Mouse (Mus musculus) limb, embryonic 13.5 days (tissue): Measurements from ENCODE around the gene Ascc1. TPM values are rescaled to one million over a fixed set of nuclear protein-coding genes. Genes with fewer than 3 reads are reported as not detected.
A peak's percentile ranks its signal among the peaks of the same experiment; 100 is the strongest.

ENCODE experiments used
- ATAC-seq: fragments of 200-750 bp; cut with Nextera tagmentation; 2 replicates; pipeline ENCODE4 v1.8.0; 2017; ENCODE audit warnings: low read depth, moderate number of reproducible peaks, moderate TSS enrichment; ENCODE audit not compliant: low FRiP score
- H3K27ac ChIP-seq: fragments of 300-500 bp; sonication (generic); 2 replicates; pipeline ENCODE4 v1.5.1; 2015; ENCODE audit warnings: inconsistent platforms, mild to moderate bottlenecking, moderate library complexity
- H3K27me3 ChIP-seq: fragments of 300-500 bp; sonication (generic); 2 replicates; pipeline ENCODE4 v1.6.1; 2015; ENCODE audit warnings: mild to moderate bottlenecking, inconsistent platforms
- H3K36me3 ChIP-seq: fragments of 300-500 bp; sonication (generic); 2 replicates; pipeline ENCODE4 v1.6.1; 2015; ENCODE audit warnings: inconsistent platforms, mild to moderate bottlenecking, moderate library complexity
- H3K4me1 ChIP-seq: fragments of 300-500 bp; sonication (generic); 2 replicates; pipeline ENCODE4 v1.6.1; 2015; ENCODE audit warnings: inconsistent platforms
- H3K4me2 ChIP-seq: fragments of 300-500 bp; sonication (generic); replicated peaks from 2 replicates; pipeline ENCODE4 v1.6.1; 2015; ENCODE audit warnings: inconsistent platforms, mild to moderate bottlenecking, moderate library complexity
- H3K4me3 ChIP-seq: fragments of 300-500 bp; sonication (generic); 2 replicates; pipeline ENCODE4 v1.5.1; 2015; ENCODE audit warnings: moderate library complexity, mild to moderate bottlenecking, inconsistent platforms
- H3K9ac ChIP-seq: fragments of 300-500 bp; sonication (generic); 2 replicates; pipeline ENCODE4 v1.6.1; 2015; ENCODE audit warnings: mild to moderate bottlenecking, inconsistent platforms
- H3K9me3 ChIP-seq: fragments of 300-500 bp; sonication (generic); 2 replicates; pipeline ENCODE4 v1.6.1; 2016; ENCODE audit warnings: inconsistent platforms
- WGBS: fragments of 180-500 bp; shearing (Covaris S2); methylation state at CpG from one replicate; pipeline ENCODE4 v1.1.7; 2015; 5-methylcytosine and 5-hydroxymethylcytosine counted together
- polyA plus RNA-seq: library from polyadenylated mRNA; unstranded; fragments of >200 nt; fragmentation: Nextera tagmentation; extraction: Ambion mirVana; gene quantifications from 2 replicates; pipeline ENCODE4 v1.2.1, GENCODE M21; 2015

Gene Ascc1
- polyA plus RNA-seq = 44.9 and 46.0 TPM in 2 replicates

DNA sequence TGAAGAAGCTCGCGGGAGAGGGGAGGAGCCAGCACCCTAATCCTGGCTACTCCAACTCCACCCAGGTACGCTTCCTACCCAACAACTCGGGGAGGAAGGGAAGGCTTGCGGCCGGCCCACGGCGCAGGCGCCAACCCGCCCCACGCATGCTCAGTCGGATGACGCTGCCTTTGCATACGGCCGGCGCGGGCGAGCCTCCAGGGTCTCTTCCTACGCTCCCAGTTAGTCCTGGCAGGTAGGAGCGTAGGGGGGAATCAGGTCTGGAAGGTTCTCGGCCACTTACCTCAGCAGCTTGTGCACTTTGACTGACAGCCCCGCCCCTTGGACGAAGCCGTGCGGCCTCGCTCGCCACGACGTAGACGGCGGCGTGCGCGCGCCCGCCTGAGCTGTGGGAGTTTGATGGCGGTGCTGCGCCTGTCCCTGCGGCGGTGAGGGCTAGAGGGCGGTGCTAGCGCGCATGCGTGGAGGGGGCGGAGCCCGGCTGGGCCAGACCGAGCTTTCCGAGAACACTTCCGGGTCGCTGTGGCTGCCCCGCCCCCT is at the start of gene Ascc1, which contains the start of gene Anapc16:
TSS of gene Ascc1 (plus strand) at position 133 of the 540 bp plus-strand sequence.
TSS of gene Anapc16 (minus strand) at position 463 of the 540 bp plus-strand sequence.
- WGBS = under 1% methylated on average over 51 of the region's 51 CpGs
- Histone ChIP-seq H3K36me3 (peaks cover 16% of the 10 kb centered on the region), H3K9me3 (no peaks in the 10 kb centered on the region), H3K27me3 (no peaks in the 10 kb centered on the region), H3K9ac (peak within 1 kb of the TSS; percentile 81), H3K4me3 (peak within 1 kb of the TSS; percentile 68), H3K4me2 (peak within 1 kb of the TSS; percentile 85), H3K27ac (peak within 1 kb of the TSS; percentile 98), H3K4me1 (peaks cover 29% of the 10 kb centered on the region)
- peak; percentile 97 for ATAC-seq

DNA sequence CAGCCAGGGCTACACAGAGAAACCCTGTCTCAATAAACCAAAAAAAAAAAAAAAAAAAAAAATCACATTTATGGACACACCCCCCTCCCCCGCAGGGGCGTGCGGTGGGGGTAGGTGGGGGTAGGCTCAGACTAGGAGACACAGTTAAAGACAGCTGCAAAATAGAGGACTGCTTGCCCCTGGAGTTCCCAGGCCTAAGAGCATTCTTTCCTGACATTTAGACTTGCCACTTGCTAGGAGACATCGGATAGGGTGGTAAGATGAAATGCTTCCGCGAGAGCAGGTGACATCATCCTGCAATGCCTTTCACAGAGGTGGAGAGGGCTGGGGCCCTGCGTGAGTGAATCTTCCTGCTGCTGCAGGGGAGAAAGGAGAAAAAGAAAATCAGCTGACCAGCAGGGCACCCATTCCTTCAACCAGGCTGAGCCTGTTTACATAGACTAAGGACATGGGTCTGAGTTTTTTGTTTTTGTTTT is 49.0 kb upstream of the Ascc1 start:
- no peak for ATAC-seq
- WGBS = 47% methylated on average over 7 of the region's 7 CpGs
- peaks cover 51% of the 10 kb centered on the region for H3K4me1 ChIP-seq
- no peak overlapping the region for H3K4me3 ChIP-seq
- H3K4me2 ChIP-seq = no peak overlapping the region
- peaks cover 15% of the 10 kb centered on the region for H3K36me3 ChIP-seq
- no peak overlapping the region for H3K27ac ChIP-seq
- no peak overlapping the region for H3K9ac ChIP-seq
- no peaks in the 10 kb centered on the region for H3K9me3 ChIP-seq
- H3K27me3 ChIP-seq = no peaks in the 10 kb centered on the region

DNA sequence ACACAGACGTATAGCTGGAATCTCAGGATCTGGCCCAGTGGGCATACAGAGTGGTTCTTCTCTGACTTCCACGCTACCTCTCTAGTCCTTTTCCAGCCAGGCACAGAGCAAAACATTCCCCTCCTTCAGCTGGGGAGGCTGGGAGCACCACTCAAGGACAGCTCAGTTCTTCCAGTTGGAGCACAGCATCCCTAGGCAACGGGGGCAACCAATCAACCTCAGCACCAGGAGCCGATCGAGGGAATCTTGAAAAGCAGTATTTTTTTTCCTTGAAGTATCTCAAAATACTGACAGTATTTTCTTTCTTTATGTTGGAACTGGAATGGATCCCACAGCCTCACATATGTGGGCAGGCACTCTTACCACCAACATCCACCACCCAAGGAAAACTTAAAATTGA is 45.9 kb upstream of the Ascc1 start:
- ATAC-seq = no peak
- no peaks in the 10 kb centered on the region for H3K36me3 ChIP-seq
- 62% methylated on average over 5 of the region's 5 CpGs for WGBS
- H3K9me3 ChIP-seq = no peaks in the 10 kb centered on the region
- H3K4me2 ChIP-seq = no peak overlapping the region
- peaks cover 36% of the 10 kb centered on the region for H3K4me1 ChIP-seq
- H3K9ac ChIP-seq = no peak overlapping the region
- no peak overlapping the region for H3K27ac ChIP-seq
- no peak overlapping the region for H3K4me3 ChIP-seq
- no peaks in the 10 kb centered on the region for H3K27me3 ChIP-seq

DNA sequence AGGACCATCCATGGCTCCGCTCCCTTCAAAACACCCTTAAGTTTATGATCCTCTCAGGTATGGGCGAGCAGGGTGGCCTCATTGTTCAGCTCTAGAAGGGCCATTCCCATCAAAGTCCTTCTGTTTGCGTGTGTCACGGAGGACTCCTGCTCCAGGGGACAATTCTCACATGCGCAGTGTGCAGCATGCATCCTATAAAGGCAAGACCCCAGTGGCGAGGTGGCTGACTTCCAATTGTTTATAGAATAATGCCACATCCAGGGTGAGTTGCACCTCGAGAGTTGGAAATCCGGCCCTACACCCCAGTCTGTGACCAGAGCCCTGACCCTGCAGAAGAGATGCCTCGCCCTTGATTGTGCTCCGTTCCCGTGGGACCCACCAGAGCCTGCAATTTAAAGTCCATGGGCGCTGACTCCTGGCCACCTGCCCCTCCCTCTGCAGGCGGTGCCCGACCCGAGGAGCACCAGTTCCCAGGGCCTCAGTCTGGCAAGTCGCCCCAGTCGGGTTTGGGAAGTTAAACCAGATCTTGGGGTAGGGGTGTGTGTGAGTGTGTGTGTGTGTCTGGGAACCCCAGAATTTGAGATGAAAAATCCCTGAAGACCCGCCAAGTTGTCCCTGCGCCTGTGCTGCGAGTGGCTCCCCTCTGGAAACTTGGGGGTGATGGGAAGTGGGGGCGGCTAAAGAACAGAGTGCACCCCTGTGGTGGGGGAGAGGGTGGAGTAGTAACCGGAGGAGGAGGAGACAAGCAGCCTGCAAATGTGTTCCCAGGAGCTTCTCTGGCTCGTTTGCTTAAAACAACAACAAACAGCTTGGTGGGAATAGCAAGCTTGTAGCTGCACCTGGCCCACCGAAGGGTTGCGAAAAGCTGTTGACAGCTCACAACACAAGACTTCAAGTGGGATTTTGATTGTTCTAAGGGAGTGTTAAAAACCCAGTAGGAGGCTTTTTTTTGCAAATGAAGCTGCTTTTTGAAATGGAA is 45.1 kb upstream of the Ascc1 start:
- ATAC-seq = no peak
- Histone ChIP-seq H3K4me2 (peak overlapping the region; percentile 54), H3K27ac (peak overlapping the region; percentile 28; the same call in 1 of the 2 replicates), H3K4me1 (peaks cover 36% of the 10 kb centered on the region), H3K27me3 (no peaks in the 10 kb centered on the region), H3K36me3 (no peaks in the 10 kb centered on the region), H3K9ac (peak overlapping the region; percentile 48; the same call in 1 of the 2 replicates), H3K4me3 (peak overlapping the region; percentile 15; the same call in 1 of the 2 replicates), H3K9me3 (no peaks in the 10 kb centered on the region)
- WGBS = 17% methylated on average over 25 of the region's 25 CpGs

DNA sequence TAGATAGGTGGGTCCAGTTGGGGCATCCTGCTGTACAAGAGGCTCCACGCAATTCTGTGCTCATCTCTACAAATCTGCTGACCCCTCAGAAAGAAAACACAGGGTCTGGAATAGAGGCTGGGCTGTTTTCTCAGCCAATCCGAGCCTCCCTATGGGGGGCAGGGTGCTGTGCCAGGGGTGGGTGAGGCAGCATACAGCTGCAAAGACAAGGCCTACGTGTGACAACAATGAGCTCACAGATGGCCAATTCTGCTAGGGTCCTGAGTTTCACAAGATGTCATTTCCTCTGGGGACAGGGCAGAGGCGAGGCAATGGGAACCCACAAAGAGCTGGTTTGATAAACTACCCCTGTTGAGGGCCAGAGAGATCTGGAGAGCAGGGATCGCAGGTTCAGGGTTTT is 44.1 kb upstream of the Ascc1 start:
- Histone ChIP-seq H3K4me2 (no peak overlapping the region), H3K9ac (no peak overlapping the region), H3K4me3 (no peak overlapping the region), H3K27me3 (no peaks in the 10 kb centered on the region), H3K27ac (no peak overlapping the region; the same call in 1 of the 2 replicates), H3K36me3 (no peaks in the 10 kb centered on the region), H3K4me1 (peaks cover 31% of the 10 kb centered on the region), H3K9me3 (no peaks in the 10 kb centered on the region)
- no peak for ATAC-seq
- 47% methylated on average over 5 of the region's 5 CpGs for WGBS

DNA sequence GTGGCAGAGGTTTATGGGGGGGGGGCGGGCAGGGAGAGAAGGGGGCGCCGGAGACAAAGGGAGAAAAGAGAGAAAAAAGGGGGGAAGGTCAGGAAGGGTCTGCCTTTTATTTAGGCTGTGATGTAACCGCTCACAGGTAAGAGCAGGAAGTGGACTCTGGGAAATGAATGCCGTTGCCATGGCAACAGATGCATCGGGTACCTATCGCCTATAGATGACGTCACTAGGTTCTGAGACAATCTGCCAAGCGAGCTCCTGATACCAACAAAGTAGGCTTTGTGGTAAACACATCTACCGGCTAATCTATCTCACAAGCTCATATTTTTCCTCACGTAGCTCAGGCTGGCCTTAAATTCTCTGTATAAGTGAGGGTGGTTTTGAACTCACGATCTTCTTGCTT is 43.1 kb upstream of the Ascc1 start:
- no peak overlapping the region for H3K4me2 ChIP-seq
- H3K27ac ChIP-seq = no peak overlapping the region
- H3K27me3 ChIP-seq = no peaks in the 10 kb centered on the region
- no peaks in the 10 kb centered on the region for H3K9me3 ChIP-seq
- H3K9ac ChIP-seq = no peak overlapping the region
- 76% methylated on average over 12 of the region's 12 CpGs for WGBS
- H3K36me3 ChIP-seq = no peaks in the 10 kb centered on the region
- H3K4me1 ChIP-seq = peaks cover 41% of the 10 kb centered on the region
- no peak overlapping the region for H3K4me3 ChIP-seq
- ATAC-seq = no peak

DNA sequence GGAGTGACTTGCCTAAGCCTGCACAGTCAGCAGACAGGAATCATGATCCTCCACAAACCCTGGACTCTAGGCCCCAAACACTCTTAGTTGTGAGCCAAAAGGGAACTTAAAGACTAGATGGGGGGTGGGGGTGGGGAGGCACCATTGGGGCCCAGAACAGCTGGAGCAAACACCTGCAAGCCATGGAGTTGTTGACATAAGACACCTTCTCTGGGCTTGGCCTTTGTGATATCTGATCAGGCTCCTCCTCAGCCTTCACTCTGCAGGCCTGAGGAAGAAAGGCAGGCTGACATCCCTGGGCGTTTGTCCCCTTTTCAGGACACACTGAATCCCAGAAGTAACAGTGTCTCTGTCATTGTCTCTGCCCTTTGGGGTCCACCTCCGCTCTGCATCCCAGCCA is 39.0 kb upstream of the Ascc1 start:
- Histone ChIP-seq H3K9me3 (no peaks in the 10 kb centered on the region), H3K4me1 (peaks cover 49% of the 10 kb centered on the region), H3K4me3 (no peak overlapping the region), H3K36me3 (no peaks in the 10 kb centered on the region), H3K4me2 (no peak overlapping the region), H3K27me3 (no peaks in the 10 kb centered on the region), H3K9ac (no peak overlapping the region), H3K27ac (peak overlapping the region; percentile 99)
- 64% methylated on average over 2 of the region's 2 CpGs for WGBS
- no peak for ATAC-seq

DNA sequence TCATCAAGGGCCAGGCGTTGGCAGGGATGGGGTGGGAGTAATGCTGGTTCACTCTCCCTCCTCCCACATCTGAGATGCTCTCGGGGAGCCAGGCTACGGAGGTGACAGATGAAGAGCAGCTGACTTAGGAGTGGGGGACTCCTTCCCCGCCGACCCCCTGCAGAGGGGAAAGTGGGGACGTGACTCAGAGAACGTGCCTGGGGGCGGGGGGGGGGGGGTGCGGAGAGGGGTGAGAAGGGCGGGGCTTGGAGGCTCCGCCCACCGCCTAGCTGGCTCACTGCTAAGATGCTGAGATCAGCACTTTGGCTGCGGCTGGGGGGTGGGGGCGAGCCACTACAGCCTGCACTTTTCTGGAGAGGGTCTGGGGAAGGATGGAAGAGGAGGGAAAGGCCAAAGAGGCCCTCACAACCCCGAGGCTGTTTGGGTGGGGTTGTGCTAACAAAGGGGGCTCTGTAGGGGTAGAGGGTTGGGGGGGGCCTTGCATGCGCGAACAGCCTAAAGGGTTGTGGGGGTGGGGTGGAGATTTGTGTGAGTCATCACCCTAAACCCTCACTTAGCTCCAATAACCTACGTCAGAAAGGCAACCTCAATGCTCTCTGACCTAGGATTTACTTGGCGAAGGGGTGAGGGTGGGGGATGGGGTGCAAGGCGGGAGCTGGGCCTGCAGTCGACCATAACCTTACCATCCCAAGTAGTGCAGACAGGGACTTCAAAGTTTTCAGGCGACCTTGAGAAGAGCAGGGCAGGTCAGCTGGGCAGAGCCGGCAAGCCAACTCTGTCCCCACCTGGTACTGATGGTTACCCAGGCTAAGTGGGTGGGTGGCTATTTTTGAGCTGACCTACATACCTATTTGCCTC is 37.9 kb upstream of the Ascc1 start:
- ATAC-seq = peak; percentile 82

DNA sequence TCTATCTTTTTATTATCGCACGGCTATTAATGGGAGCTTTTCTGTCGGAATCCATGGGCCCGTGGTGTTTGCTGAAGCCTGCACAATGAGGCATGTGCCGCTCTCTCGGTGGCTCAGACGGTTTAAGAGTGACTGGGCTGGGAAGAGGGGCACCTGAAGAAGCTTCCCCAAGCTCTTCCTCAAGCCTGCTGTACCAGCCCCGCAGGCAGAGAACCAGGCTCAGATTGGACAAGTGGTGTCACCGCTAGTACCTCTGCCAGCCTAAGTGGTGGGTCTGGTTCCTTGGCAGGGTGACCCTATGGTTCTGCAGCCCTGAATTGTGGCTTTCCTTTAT is 37.3 kb upstream of the Ascc1 start:
- Histone ChIP-seq H3K36me3 (no peaks in the 10 kb centered on the region), H3K4me3 (peak overlapping the region; percentile 8; the same call in 1 of the 2 replicates), H3K4me2 (peak overlapping the region; percentile 53), H3K4me1 (peaks cover 55% of the 10 kb centered on the region), H3K27ac (peak overlapping the region; percentile 99), H3K9me3 (no peaks in the 10 kb centered on the region), H3K27me3 (no peaks in the 10 kb centered on the region), H3K9ac (peak overlapping the region; percentile 39)
- ATAC-seq = peak; percentile 4; the same call in 1 of the 2 replicates
- WGBS = 24% methylated on average over 9 of the region's 9 CpGs

More for the DNA sequence above, 37.9 kb upstream of the Ascc1 start:
- H3K9me3 ChIP-seq = no peaks in the 10 kb centered on the region
- H3K4me3 ChIP-seq = peak overlapping the region; percentile 8
- H3K4me2 ChIP-seq = peak overlapping the region; percentile 53
- H3K36me3 ChIP-seq = no peaks in the 10 kb centered on the region
- peak overlapping the region; percentile 99 for H3K27ac ChIP-seq
- H3K9ac ChIP-seq = peak overlapping the region; percentile 39
- H3K4me1 ChIP-seq = peaks cover 49% of the 10 kb centered on the region
- H3K27me3 ChIP-seq = no peaks in the 10 kb centered on the region
- whole genome bisulfite sequencing = 6% methylated on average over 20 of the region's 23 CpGs

DNA sequence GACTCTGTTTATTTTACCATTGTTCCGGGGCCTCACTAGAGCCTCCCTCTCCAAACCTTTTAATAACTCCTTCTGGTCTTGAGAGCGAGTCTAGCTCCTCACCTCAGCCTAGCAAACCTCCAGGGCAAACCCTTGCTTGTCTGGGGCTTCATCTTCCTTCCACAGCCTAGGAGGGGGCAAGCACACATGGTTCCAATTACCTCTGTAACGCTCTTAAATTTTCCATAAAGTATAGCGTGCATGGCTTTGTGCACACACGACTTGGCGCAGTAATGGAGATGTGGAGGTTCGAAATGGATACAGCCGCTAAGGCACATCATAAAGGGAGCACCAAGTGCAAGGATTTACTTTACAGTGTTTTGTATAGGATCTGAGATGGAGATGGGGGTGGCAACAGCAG is 36.8 kb upstream of the Ascc1 start:
- peak overlapping the region; percentile 53 for H3K4me2 ChIP-seq

DNA sequence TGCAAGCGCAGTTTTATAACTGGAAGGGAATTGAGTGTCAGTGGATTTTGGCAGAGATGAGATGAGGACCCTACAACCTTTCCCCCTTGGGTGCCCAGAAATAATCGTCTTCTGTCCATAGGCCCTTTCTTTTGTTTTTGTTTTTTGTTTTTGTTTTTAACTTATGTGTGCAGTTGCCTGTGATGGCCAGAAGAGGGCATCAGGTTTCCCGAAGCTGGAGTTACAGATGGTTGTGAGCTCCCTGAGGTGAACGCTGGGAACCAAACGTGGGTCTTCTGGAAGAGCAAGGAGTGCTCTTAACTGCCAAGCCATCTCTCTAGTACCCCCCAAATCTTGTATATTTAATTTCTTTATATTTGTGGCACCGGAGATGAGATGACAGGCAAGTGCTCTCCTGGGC is 35.9 kb upstream of the Ascc1 start:
- no peaks in the 10 kb centered on the region for H3K27me3 ChIP-seq
- H3K9me3 ChIP-seq = no peaks in the 10 kb centered on the region
- H3K4me3 ChIP-seq = no peak overlapping the region
- ATAC-seq = no peak
- WGBS = 94% methylated on average over 6 of the region's 6 CpGs
- no peak overlapping the region for H3K4me2 ChIP-seq
- H3K9ac ChIP-seq = no peak overlapping the region
- no peaks in the 10 kb centered on the region for H3K36me3 ChIP-seq
- H3K27ac ChIP-seq = peak overlapping the region; percentile 99
- H3K4me1 ChIP-seq = peaks cover 64% of the 10 kb centered on the region

More for the DNA sequence above, 36.8 kb upstream of the Ascc1 start:
- Histone ChIP-seq H3K27ac (peak overlapping the region; percentile 99), H3K27me3 (no peaks in the 10 kb centered on the region), H3K9ac (peak overlapping the region; percentile 39; the same call in 1 of the 2 replicates), H3K4me3 (no peak overlapping the region), H3K36me3 (no peaks in the 10 kb centered on the region), H3K9me3 (no peaks in the 10 kb centered on the region), H3K4me1 (peaks cover 60% of the 10 kb centered on the region)
- WGBS = 19% methylated on average over 8 of the region's 8 CpGs
- ATAC-seq = peak; percentile 76
